Mouse (Mus musculus): ENCODE data around the gene Igsf9b. TPM values are rescaled to one million over a fixed set of nuclear protein-coding genes. Genes with fewer than 3 reads are reported as not detected.

Gene Igsf9b
- total and polyA plus RNA-seq, 3 experiments, result 1.8 to 12.4 (median 5.2) TPM

- Histone ChIP-seq H3K27ac (ENCODE audit: insufficient read depth, low read depth) (no peak overlapping the region), H3K9me3 (replicated peaks; ENCODE audit: low read length) (no peaks in the 10 kb centered on the region), H3K9ac (ENCODE audit: insufficient read depth, low read depth) (no peak overlapping the region), H3K4me2 (ENCODE audit: insufficient read depth, low read depth, poor library complexity, severe bottlenecking) (no peak overlapping the region), H3K4me3 (replicated peaks in 1 of 3; ENCODE audit: low read depth in 2 of 3, low read length in 2 of 3, poor library complexity in 1 of 3) (no peak overlapping the region), H3K79me2 (replicated peaks; ENCODE audit: control insufficient read depth, extremely low read depth, insufficient read depth, poor library complexity, severe bottlenecking) (no peaks in the 10 kb centered on the region), H3K4me1 (ENCODE audit: control insufficient read depth in 1 of 2, insufficient read depth in 2 of 2) (peaks cover 20 to 55% of the 10 kb centered on the region in 2 experiments), H3K36me3 (replicated peaks in 1 of 2; ENCODE audit: control insufficient read depth in 1 of 2, insufficient read depth in 1 of 2, low read length in 1 of 2) (no peaks in the 10 kb centered on the region), H3K27me3 (replicated peaks) (no peaks in the 10 kb centered on the region)
- DNase-seq (ENCODE audit: extremely low read depth), result no peak
- in situ Hi-C loops (cut with MboI; ENCODE audit: low pct_ligation_motif_present, low pct_unique_long_range_greater_than_20kb, low sequenced_read_pairs) (no loop called here), dilution Hi-C loops (cut with MboI; ENCODE audit: extremely low pct_ligation_motif_present, extremely low pct_unique_long_range_greater_than_20kb, low sequenced_read_pairs) (no loop called here)
- no peak for TF ChIP-seq ZMIZ1 (IDR thresholded peaks at IDR 0.05; ENCODE audit: low read depth, low read length)
Measured at GRCm38 (mm10) chr9:27256454-27256853, 42.5 kb upstream of the Igsf9b start.

GRCm38 (mm10) chr9:27260378-27260947 lies 38.5 kb upstream of the Igsf9b start:
- in situ Hi-C loops (cut with MboI; ENCODE audit: low pct_ligation_motif_present, low pct_unique_long_range_greater_than_20kb, low sequenced_read_pairs), result no loop called here
- dilution Hi-C loops (cut with MboI; ENCODE audit: extremely low pct_ligation_motif_present, extremely low pct_unique_long_range_greater_than_20kb, low sequenced_read_pairs), result no loop called here

GRCm38 (mm10) chr9:27261905-27262304 lies 37.1 kb upstream of the Igsf9b start:
- peaks cover 43 to 73% of the 10 kb centered on the region in 2 experiments for H3K4me1 ChIP-seq (ENCODE audit: control insufficient read depth in 1 of 2, insufficient read depth in 2 of 2)
- no peaks in the 10 kb centered on the region for H3K36me3 ChIP-seq (replicated peaks in 1 of 2; ENCODE audit: control insufficient read depth in 1 of 2, insufficient read depth in 1 of 2, low read length in 1 of 2)
- DNase-seq (ENCODE audit: extremely low read depth), result no peak
- no peak overlapping the region for H3K4me2 ChIP-seq (ENCODE audit: insufficient read depth, low read depth, poor library complexity, severe bottlenecking)
- H3K4me3 ChIP-seq (replicated peaks in 1 of 3; ENCODE audit: low read depth in 2 of 3, low read length in 2 of 3, poor library complexity in 1 of 3), result no peak overlapping the region
- H3K9ac ChIP-seq (ENCODE audit: insufficient read depth, low read depth), result no peak overlapping the region
- no peaks in the 10 kb centered on the region for H3K27me3 ChIP-seq (replicated peaks)
- dilution Hi-C loops (cut with MboI; ENCODE audit: extremely low pct_ligation_motif_present, extremely low pct_unique_long_range_greater_than_20kb, low sequenced_read_pairs) (no loop called here), in situ Hi-C loops (cut with MboI; ENCODE audit: low pct_ligation_motif_present, low pct_unique_long_range_greater_than_20kb, low sequenced_read_pairs) (no loop called here)
- TF ChIP-seq CTCF (conservative IDR thresholded peaks at IDR 0.05 in 1 of 2, IDR thresholded peaks at IDR 0.05 in 1 of 2; ENCODE audit: low read depth in 2 of 2, low read length in 2 of 2) (no peak), RCOR1 (conservative IDR thresholded peaks at IDR 0.05; ENCODE audit: low read depth, low read length) (no peak), ZMIZ1 (IDR thresholded peaks at IDR 0.05; ENCODE audit: low read depth, low read length) (no peak), POLR2A (IDR thresholded peaks at IDR 0.05; ENCODE audit: low read depth, low read length) (no peak), PAX5 (IDR thresholded peaks at IDR 0.05; ENCODE audit: low read length) (no peak), MEF2A (IDR thresholded peaks at IDR 0.05; ENCODE audit: borderline replicate concordance, low read depth, low read length) (no peak), ZKSCAN1 (IDR thresholded peaks at IDR 0.05; ENCODE audit: borderline replicate concordance, low read depth, low read length) (no peak), MAFK (IDR thresholded peaks at IDR 0.05; ENCODE audit: insufficient replicate concordance, low read length) (no peak), JUN (IDR thresholded peaks at IDR 0.05; ENCODE audit: insufficient read depth, low read depth, low read length) (no peak), USF1 (IDR thresholded peaks at IDR 0.05; ENCODE audit: low read depth, low read length) (no peak), SIN3A (IDR thresholded peaks at IDR 0.05; ENCODE audit: low read length) (no peak), MAZ (IDR thresholded peaks at IDR 0.05; ENCODE audit: low read depth, low read length) (no peak), TCF12 (IDR thresholded peaks at IDR 0.05; ENCODE audit: low read depth, low read length) (no peak), MXI1 (IDR thresholded peaks at IDR 0.05; ENCODE audit: low read depth, low read length) (no peak), UBTF (IDR thresholded peaks at IDR 0.05; ENCODE audit: low read depth, low read length) (no peak), MAX (IDR thresholded peaks at IDR 0.05; ENCODE audit: low read length) (no peak), IRF4 (IDR thresholded peaks at IDR 0.05; ENCODE audit: low read depth, low read length) (no peak), JUND (conservative IDR thresholded peaks at IDR 0.05; ENCODE audit: low read depth, low read length) (no peak)
- H3K27ac ChIP-seq (ENCODE audit: insufficient read depth, low read depth), result no peak overlapping the region
- no peaks in the 10 kb centered on the region for H3K79me2 ChIP-seq (replicated peaks; ENCODE audit: control insufficient read depth, extremely low read depth, insufficient read depth, poor library complexity, severe bottlenecking)
- H3K9me3 ChIP-seq (replicated peaks; ENCODE audit: low read length), result no peaks in the 10 kb centered on the region

More at GRCm38 (mm10) chr9:27260378-27260947, 38.5 kb upstream of the Igsf9b start:
- H3K27ac ChIP-seq (ENCODE audit: insufficient read depth, low read depth), result no peak overlapping the region
- DNase-seq (ENCODE audit: extremely low read depth), result no peak
- H3K9ac ChIP-seq (ENCODE audit: insufficient read depth, low read depth), result no peak overlapping the region
- no peak overlapping the region for H3K4me3 ChIP-seq (replicated peaks in 1 of 3; ENCODE audit: low read depth in 2 of 3, low read length in 2 of 3, poor library complexity in 1 of 3)
- TF ChIP-seq USF1 (IDR thresholded peaks at IDR 0.05; ENCODE audit: low read depth, low read length) (no peak), E2F4 (IDR thresholded peaks at IDR 0.05; ENCODE audit: insufficient replicate concordance, low read depth, low read length) (no peak), MYC (IDR thresholded peaks at IDR 0.05; ENCODE audit: low read depth, low read length) (no peak), POLR2A (IDR thresholded peaks at IDR 0.05; ENCODE audit: low read depth, low read length) (no peak), SIN3A (IDR thresholded peaks at IDR 0.05; ENCODE audit: low read length) (no peak), GABPA (IDR thresholded peaks at IDR 0.05; ENCODE audit: insufficient replicate concordance, low read depth, low read length) (no peak), RCOR1 (conservative IDR thresholded peaks at IDR 0.05; ENCODE audit: low read depth, low read length) (no peak), CHD1 (IDR thresholded peaks at IDR 0.05; ENCODE audit: low read depth, low read length) (no peak), MAFK (IDR thresholded peaks at IDR 0.05; ENCODE audit: insufficient replicate concordance, low read length) (no peak), JUN (IDR thresholded peaks at IDR 0.05; ENCODE audit: insufficient read depth, low read depth, low read length) (no peak), POLR2AphosphoS2 (IDR thresholded peaks at IDR 0.05; ENCODE audit: low read depth, low read length) (no peak), NRF1 (IDR thresholded peaks at IDR 0.05; ENCODE audit: low read depth, low read length) (no peak), RAD21 (IDR thresholded peaks at IDR 0.05; ENCODE audit: low read depth, low read length) (no peak)
- H3K9me3 ChIP-seq (replicated peaks; ENCODE audit: low read length), result no peaks in the 10 kb centered on the region
- no peaks in the 10 kb centered on the region for H3K36me3 ChIP-seq (replicated peaks in 1 of 2; ENCODE audit: control insufficient read depth in 1 of 2, insufficient read depth in 1 of 2, low read length in 1 of 2)
- no peaks in the 10 kb centered on the region for H3K27me3 ChIP-seq (replicated peaks)
- no peaks in the 10 kb centered on the region for H3K79me2 ChIP-seq (replicated peaks; ENCODE audit: control insufficient read depth, extremely low read depth, insufficient read depth, poor library complexity, severe bottlenecking)
- H3K4me2 ChIP-seq (ENCODE audit: insufficient read depth, low read depth, poor library complexity, severe bottlenecking), result no peak overlapping the region
- H3K4me1 ChIP-seq (ENCODE audit: control insufficient read depth in 1 of 2, insufficient read depth in 2 of 2), result peaks cover 34 to 58% of the 10 kb centered on the region in 2 experiments

All from CH12.LX (cell line).